Mouse (Mus musculus) frontal cortex, postnatal 10 days (tissue): ENCODE data around the gene Icos.

ENCODE experiments used
- DNase-seq, 2 experiments: peaks; one replicate each; pipeline ENCODE4 v3.0.0; 2022; ENCODE audit warnings: low spot score in 2 of 2, mixed read lengths in 1 of 2

Icos gene

GRCm38 (mm10) chr1:60962095-60962494 lies 15.6 kb upstream of the Icos start:
- no peak for DNase-seq

- DNase-seq: no peak
Observed at GRCm38 (mm10) chr1:60967521-60967920, 10.2 kb upstream of the Icos start.

- DNase-seq: no peak
Observed at GRCm38 (mm10) chr1:60970846-60971245, 6.9 kb upstream of the Icos start.

- no peak for DNase-seq
Observed at GRCm38 (mm10) chr1:60974221-60974620, 3.5 kb upstream of the Icos start.

- DNase-seq: no peak
Observed at GRCm38 (mm10) chr1:60975646-60976294, 2.0 kb upstream of the Icos start.

- DNase-seq: no peak
Observed at GRCm38 (mm10) chr1:60979126-60979842, 1.6 kb downstream of the Icos start.

- DNase-seq: no peak
Observed at GRCm38 (mm10) chr1:60979843-60980235, 2.1 kb downstream of the Icos start.

- DNase-seq: no peak
Observed at GRCm38 (mm10) chr1:60985075-60985474, 7.3 kb downstream of the Icos start.

GRCm38 (mm10) chr1:60986141-60986540 lies 8.4 kb downstream of the Icos start:
- no peak for DNase-seq

GRCm38 (mm10) chr1:60989086-60989485 lies 11.4 kb downstream of the Icos start:
- no peak for DNase-seq

GRCm38 (mm10) chr1:60990305-60990704 lies 12.6 kb downstream of the Icos start:
- no peak for DNase-seq

- DNase-seq: no peak
Observed at GRCm38 (mm10) chr1:60998008-60998557, 20.4 kb downstream of the Icos start.

- no peak for DNase-seq
Observed at GRCm38 (mm10) chr1:60998689-60999088, 21.0 kb downstream of the Icos start.

GRCm38 (mm10) chr1:61001786-61002354 lies 24.1 kb downstream of the Icos start:
- no peak for DNase-seq

GRCm38 (mm10) chr1:61006229-61006628 lies 28.5 kb downstream of the Icos start:
- DNase-seq: no peak

GRCm38 (mm10) chr1:61007516-61007915 lies 29.8 kb downstream of the Icos start:
- DNase-seq: no peak

GRCm38 (mm10) chr1:61016578-61017118 lies 38.9 kb downstream of the Icos start:
- no peak for DNase-seq

- no peak for DNase-seq
Observed at GRCm38 (mm10) chr1:61026712-61027111, 49.0 kb downstream of the Icos start.

- DNase-seq: no peak
Observed at GRCm38 (mm10) chr1:61027519-61027918, 49.8 kb downstream of the Icos start.

GRCm38 (mm10) chr1:61029919-61030318 lies 52.2 kb downstream of the Icos start:
- no peak for DNase-seq

GRCm38 (mm10) chr1:61030532-61030931 lies 52.8 kb downstream of the Icos start:
- DNase-seq: no peak

GRCm38 (mm10) chr1:61035270-61035669 lies 57.5 kb downstream of the Icos start:
- no peak for DNase-seq

GRCm38 (mm10) chr1:61038223-61038622 lies 60.5 kb downstream of the Icos start:
- no peak for DNase-seq
